Mouse (Mus musculus) liver, embryonic 14 days (tissue): ENCODE data around the gene Kdr. TPM values are rescaled to one million over a fixed set of nuclear protein-coding genes. Genes with fewer than 3 reads are reported as not detected.

Experiments used
- polyA plus RNA-seq: library from polyadenylated mRNA; depleted of rRNA; stranded (reverse); fragments of >200 nt; gene quantifications from 2 replicates; pipeline ENCODE4 v1.2.3, GENCODE M21; 2012; rRNA removed

Kdr gene
- polyA plus RNA-seq, result 4.1 and 4.4 TPM in 2 replicates

DNA sequence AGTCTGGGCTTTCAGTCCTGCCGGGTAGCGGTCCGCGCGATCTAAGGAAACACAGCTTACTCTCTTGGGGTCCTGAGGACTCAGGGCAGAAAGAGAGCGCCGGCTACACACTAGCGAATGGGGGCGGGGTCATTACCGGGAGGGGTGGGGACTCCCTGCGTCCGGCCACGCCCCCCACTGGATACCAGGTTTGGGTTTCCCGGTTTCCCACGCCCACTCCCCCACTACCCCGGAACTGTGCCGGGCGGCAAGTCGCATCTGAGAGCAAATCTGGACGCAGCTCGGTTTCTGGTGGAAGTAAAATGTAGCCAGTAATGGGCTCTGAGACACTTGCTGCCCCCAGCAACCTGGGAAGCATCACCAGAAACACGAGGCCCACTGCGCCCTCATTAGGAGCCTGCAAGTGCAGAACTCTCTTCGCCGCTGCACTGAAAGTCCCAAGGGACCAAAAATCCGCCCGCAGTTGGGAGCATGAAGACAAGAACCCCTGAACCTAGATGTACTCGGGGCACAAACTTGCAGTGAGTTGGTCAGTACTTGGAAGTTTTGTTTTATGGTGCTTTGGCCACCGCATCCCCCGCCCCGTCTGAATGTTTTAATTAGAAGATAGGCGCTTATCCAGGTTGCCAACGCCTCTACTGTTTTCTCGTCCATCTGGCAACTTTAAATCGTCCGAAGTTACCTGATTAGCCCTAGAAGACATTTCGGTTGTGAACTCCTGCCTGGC is at the start of gene Kdr:
Kdr (minus strand) TSS at position 85 of the 727 bp plus-strand sequence.

Other genes with a start within 250 kb of the Kdr start
- 8.7 and 9.3 TPM in 2 replicates for gene Srd5a3, start 161.8 kb upstream of the Kdr start, polyA plus RNA-seq
- 22.7 and 25.4 TPM in 2 replicates for gene Tmem165, start 205.4 kb upstream of the Kdr start, polyA plus RNA-seq